Mouse (Mus musculus): ENCODE data around the gene Krt81. TPM values are rescaled to one million over a fixed set of nuclear protein-coding genes. Genes with fewer than 3 reads are reported as not detected.

Gene Krt81
- polyA plus RNA-seq, 1 experiment from 2014 or later, result 0.28 TPM

DNA sequence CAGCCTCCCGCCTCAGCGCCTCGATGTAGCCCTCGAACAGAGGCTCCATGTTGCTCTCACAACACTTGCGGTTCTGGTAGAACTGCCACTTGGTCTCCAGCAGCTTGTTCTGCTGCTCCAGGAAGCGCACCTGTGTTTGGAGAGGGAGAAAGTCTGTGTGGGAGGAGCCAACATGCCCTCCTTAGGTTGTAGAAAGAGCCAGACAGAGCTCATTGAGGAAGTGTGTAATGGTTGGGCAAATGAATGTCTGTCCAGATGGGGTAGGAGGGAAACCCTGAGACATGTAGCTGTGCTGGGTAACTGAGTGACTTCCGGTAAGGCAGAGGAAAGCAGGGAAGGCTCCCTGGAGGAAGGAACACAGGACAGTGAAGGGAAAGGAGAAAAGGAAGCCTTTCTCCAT is 26.9 kb downstream of the Krt81 start:
- Histone ChIP-seq H3K9me3 (replicated peaks; ENCODE audit: control insufficient read depth, low read length, poor library complexity, severe bottlenecking) (no peaks in the 10 kb centered on the region), H3K36me3 (ENCODE audit: control insufficient read depth, insufficient read depth, low read length) (no peaks in the 10 kb centered on the region), H3K27me3 (ENCODE audit: control insufficient read depth, insufficient read depth, low read depth, low read length) (peaks cover 8% of the 10 kb centered on the region), H3K4me1 (ENCODE audit: control insufficient read depth, insufficient read depth, low read length) (peaks cover 3% of the 10 kb centered on the region; the same call in 1 of the 2 replicates), H3K9ac (ENCODE audit: low read depth, low read length) (no peak overlapping the region), H3K4me3 (ENCODE audit: low read depth, low read length) (no peak overlapping the region), H3K4me2 (ENCODE audit: low read length) (no peak overlapping the region), H3K27ac (ENCODE audit: low read length) (no peak overlapping the region)
- WGBS, result 89% methylated on average over 7 of the region's 7 CpGs
- no peak for ATAC-seq

DNA sequence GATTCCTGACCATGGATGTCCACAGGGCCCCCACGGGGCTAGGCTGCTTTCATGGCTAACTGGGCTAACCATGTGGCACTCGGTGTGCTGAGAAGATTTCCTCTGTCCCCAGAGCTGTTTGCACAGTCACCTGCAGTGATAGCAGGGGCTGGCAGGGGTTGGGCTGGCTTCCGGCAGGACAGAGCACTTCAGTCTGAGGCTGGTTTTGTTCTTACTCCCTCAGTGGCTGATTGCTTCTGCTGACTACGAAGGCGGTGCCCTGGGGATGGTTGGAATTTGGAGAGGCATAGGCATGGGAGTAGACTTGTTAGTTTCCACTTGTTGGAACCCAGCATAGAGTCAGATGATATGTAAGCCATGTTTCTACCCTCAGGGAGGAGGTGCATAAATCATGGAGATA is 38.6 kb downstream of the Krt81 start:
- H3K9me3 ChIP-seq (replicated peaks; ENCODE audit: control insufficient read depth, low read length, poor library complexity, severe bottlenecking), result no peaks in the 10 kb centered on the region
- H3K27ac ChIP-seq (ENCODE audit: low read length), result no peak overlapping the region
- H3K9ac ChIP-seq (ENCODE audit: low read depth, low read length), result no peak overlapping the region
- H3K4me3 ChIP-seq (ENCODE audit: low read depth, low read length), result no peak overlapping the region
- no peaks in the 10 kb centered on the region for H3K27me3 ChIP-seq (ENCODE audit: control insufficient read depth, insufficient read depth, low read depth, low read length)
- H3K36me3 ChIP-seq (ENCODE audit: control insufficient read depth, insufficient read depth, low read length), result no peaks in the 10 kb centered on the region
- no peak for ATAC-seq
- H3K4me1 ChIP-seq (ENCODE audit: control insufficient read depth, insufficient read depth, low read length), result no peaks in the 10 kb centered on the region
- H3K4me2 ChIP-seq (ENCODE audit: low read length), result no peak overlapping the region
- WGBS, result 30% methylated on average over 5 of the region's 5 CpGs

GRCm38 (mm10) chr15:101420903-101421302 is 42.6 kb downstream of the Krt81 start:
- 42% methylated on average over 4 of the region's 6 CpGs for WGBS

DNA sequence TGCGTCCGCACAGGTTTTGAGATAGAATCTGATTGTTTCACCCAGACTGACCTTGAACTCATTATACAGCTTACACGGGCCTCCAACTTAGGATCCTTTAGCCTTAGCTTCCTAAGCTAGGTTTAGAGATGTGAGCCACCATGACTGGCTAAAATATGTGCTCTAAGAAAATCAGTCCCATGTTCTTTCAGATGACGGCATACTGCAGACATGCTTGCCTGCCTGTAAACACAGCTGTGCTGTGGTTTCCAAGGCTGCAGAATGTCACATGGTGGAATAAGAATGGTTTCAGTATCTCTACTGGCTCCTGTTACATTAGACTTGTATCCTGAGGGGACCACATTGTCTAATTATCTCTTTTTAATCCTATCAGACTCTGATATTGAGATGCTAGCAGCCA is 44.6 kb downstream of the Krt81 start:
- Histone ChIP-seq H3K4me3 (ENCODE audit: low read depth, low read length) (no peak overlapping the region), H3K27me3 (ENCODE audit: control insufficient read depth, insufficient read depth, low read depth, low read length) (no peaks in the 10 kb centered on the region), H3K27ac (ENCODE audit: low read length) (no peak overlapping the region), H3K9ac (ENCODE audit: low read depth, low read length) (no peak overlapping the region), H3K4me1 (ENCODE audit: control insufficient read depth, insufficient read depth, low read length) (no peaks in the 10 kb centered on the region), H3K4me2 (ENCODE audit: low read length) (no peak overlapping the region), H3K36me3 (ENCODE audit: control insufficient read depth, insufficient read depth, low read length) (no peaks in the 10 kb centered on the region), H3K9me3 (replicated peaks; ENCODE audit: control insufficient read depth, low read length, poor library complexity, severe bottlenecking) (no peaks in the 10 kb centered on the region)
- no peak for ATAC-seq
- 85% methylated on average over 4 of the region's 4 CpGs for WGBS

More at GRCm38 (mm10) chr15:101420903-101421302, 42.6 kb downstream of the Krt81 start:
- no peaks in the 10 kb centered on the region for H3K27me3 ChIP-seq (ENCODE audit: control insufficient read depth, insufficient read depth, low read depth, low read length)
- H3K9ac ChIP-seq (ENCODE audit: low read depth, low read length), result no peak overlapping the region
- H3K4me3 ChIP-seq (ENCODE audit: low read depth, low read length), result no peak overlapping the region
- no peak overlapping the region for H3K4me2 ChIP-seq (ENCODE audit: low read length)
- no peaks in the 10 kb centered on the region for H3K36me3 ChIP-seq (ENCODE audit: control insufficient read depth, insufficient read depth, low read length)
- ATAC-seq, result no peak
- no peaks in the 10 kb centered on the region for H3K4me1 ChIP-seq (ENCODE audit: control insufficient read depth, insufficient read depth, low read length)
- no peaks in the 10 kb centered on the region for H3K9me3 ChIP-seq (replicated peaks; ENCODE audit: control insufficient read depth, low read length, poor library complexity, severe bottlenecking)
- H3K27ac ChIP-seq (ENCODE audit: low read length), result no peak overlapping the region

- Histone ChIP-seq H3K9me3 (replicated peaks; ENCODE audit: control insufficient read depth, low read length, poor library complexity, severe bottlenecking) (no peaks in the 10 kb centered on the region), H3K4me3 (ENCODE audit: low read depth, low read length) (no peak overlapping the region), H3K4me1 (ENCODE audit: control insufficient read depth, insufficient read depth, low read length) (no peaks in the 10 kb centered on the region), H3K9ac (ENCODE audit: low read depth, low read length) (no peak overlapping the region), H3K27me3 (ENCODE audit: control insufficient read depth, insufficient read depth, low read depth, low read length) (peaks cover 10% of the 10 kb centered on the region), H3K27ac (ENCODE audit: low read length) (no peak overlapping the region), H3K4me2 (ENCODE audit: low read length) (no peak overlapping the region), H3K36me3 (ENCODE audit: control insufficient read depth, insufficient read depth, low read length) (no peaks in the 10 kb centered on the region)
- ATAC-seq, result no peak
- 42% methylated on average over 11 of the region's 11 CpGs for WGBS
These were observed 48.6 kb downstream of the Krt81 start for GRCm38 (mm10) chr15:101414807-101415565.

DNA sequence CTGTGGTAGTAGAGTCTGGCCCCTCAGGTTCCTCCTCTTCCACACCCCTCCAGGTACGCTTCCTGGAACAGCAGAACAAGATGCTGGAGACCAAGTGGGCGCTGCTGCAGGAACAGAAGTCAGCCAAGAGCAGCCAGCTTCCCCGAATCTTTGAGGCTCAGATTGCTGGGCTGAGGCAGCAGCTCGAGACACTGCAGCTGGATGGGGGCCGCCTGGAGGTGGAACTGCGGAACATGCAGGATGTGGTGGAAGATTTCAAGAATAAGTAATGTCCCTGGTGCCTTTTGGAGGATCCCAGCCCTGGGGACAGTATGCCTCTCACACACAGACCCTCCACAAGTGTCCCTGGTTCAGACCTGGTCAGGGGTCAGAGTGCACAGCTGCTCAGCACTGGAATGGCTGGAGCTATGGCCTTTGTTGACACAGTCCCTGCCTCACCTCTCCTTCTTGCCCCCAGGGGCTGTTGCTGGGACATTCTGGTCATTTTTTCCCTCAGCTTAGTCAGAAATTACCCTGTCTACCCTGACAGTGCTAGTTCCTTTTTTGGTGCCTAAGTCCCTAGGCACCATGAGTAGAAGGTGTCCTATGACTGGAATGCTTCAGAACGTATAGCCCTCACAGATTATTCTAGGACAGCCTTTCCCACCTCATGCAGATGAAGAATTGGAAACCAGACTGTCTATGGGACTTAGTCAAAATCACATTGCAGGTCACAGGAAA is 49.5 kb downstream of the Krt81 start:
- H3K27ac ChIP-seq (ENCODE audit: low read length), result no peak overlapping the region
- H3K9me3 ChIP-seq (replicated peaks; ENCODE audit: control insufficient read depth, low read length, poor library complexity, severe bottlenecking), result no peaks in the 10 kb centered on the region
- WGBS, result 58% methylated on average over 7 of the region's 7 CpGs

DNA sequence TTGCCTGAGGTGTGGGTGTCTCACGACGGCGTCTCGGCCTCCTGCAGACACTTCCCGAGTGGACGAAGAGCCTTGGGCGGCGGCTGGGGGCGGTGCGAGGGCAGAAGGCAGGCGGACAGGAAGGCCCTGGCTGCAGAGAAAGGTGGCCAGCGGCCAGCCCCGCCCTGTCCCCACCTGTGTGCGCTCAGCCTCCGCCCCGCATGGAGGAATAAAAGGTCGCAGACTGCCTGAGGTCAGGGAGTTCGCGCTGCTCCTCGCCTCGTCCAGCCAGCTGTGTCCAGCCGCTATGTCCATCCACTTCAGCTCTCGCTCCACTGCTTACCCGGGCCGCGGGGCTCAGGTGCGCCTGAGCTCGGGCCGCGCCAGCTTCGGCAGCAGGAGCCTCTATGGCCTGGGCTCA is 51.4 kb downstream of the Krt81 start:
- H3K27ac ChIP-seq (ENCODE audit: low read length), result no peak overlapping the region
- no peak overlapping the region for H3K9ac ChIP-seq (ENCODE audit: low read depth, low read length)
- H3K4me3 ChIP-seq (ENCODE audit: low read depth, low read length), result no peak overlapping the region
- H3K9me3 ChIP-seq (replicated peaks; ENCODE audit: control insufficient read depth, low read length, poor library complexity, severe bottlenecking), result no peaks in the 10 kb centered on the region
- no peak for ATAC-seq
- H3K27me3 ChIP-seq (ENCODE audit: control insufficient read depth, insufficient read depth, low read depth, low read length), result peaks cover 10% of the 10 kb centered on the region
- no peaks in the 10 kb centered on the region for H3K36me3 ChIP-seq (ENCODE audit: control insufficient read depth, insufficient read depth, low read length)
- 19% methylated on average over 31 of the region's 31 CpGs for WGBS
- no peaks in the 10 kb centered on the region for H3K4me1 ChIP-seq (ENCODE audit: control insufficient read depth, insufficient read depth, low read length)
- H3K4me2 ChIP-seq (ENCODE audit: low read length), result no peak overlapping the region

More for the DNA sequence above, 49.5 kb downstream of the Krt81 start:
- no peak overlapping the region for H3K4me3 ChIP-seq (ENCODE audit: low read depth, low read length)
- ATAC-seq, result no peak
- H3K27me3 ChIP-seq (ENCODE audit: control insufficient read depth, insufficient read depth, low read depth, low read length), result peaks cover 10% of the 10 kb centered on the region
- H3K4me2 ChIP-seq (ENCODE audit: low read length), result no peak overlapping the region
- H3K36me3 ChIP-seq (ENCODE audit: control insufficient read depth, insufficient read depth, low read length), result no peaks in the 10 kb centered on the region
- no peaks in the 10 kb centered on the region for H3K4me1 ChIP-seq (ENCODE audit: control insufficient read depth, insufficient read depth, low read length)
- no peak overlapping the region for H3K9ac ChIP-seq (ENCODE audit: low read depth, low read length)

DNA sequence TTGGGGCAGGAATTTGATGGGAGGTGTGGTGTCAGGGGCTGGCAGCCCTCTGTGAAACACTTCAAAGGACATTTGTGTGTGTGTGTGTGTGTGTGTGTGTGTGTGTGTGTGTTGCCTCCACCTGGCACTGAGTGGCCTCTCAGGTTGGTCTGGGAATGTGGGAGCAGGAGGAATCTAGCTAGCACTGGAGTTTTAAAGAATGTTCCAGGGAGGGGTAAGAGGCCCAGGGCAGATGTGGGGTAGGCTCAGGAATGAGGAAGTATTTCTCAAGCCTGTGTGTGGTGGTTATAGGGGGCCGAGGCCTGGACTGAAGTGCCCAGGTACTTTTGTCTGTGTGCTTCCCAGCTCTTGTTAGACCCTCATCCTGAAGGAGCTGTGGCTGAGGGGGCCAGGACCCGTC is 52.8 kb downstream of the Krt81 start, which contains the start of gene Krt7:
Gene Krt7, plus strand, starts transcription at position 269 of the 400 bp plus-strand sequence.
- H3K9ac ChIP-seq (ENCODE audit: low read depth, low read length), result no peak within 1 kb of the TSS
- H3K4me2 ChIP-seq (ENCODE audit: low read length), result no peak within 1 kb of the TSS
- no peak for ATAC-seq
- 59% methylated on average over 2 of the region's 2 CpGs for WGBS
- no peaks in the 10 kb centered on the region for H3K36me3 ChIP-seq (ENCODE audit: control insufficient read depth, insufficient read depth, low read length)
- H3K27me3 ChIP-seq (ENCODE audit: control insufficient read depth, insufficient read depth, low read depth, low read length), result peaks cover 10% of the 10 kb centered on the region
- no peaks in the 10 kb centered on the region for H3K9me3 ChIP-seq (replicated peaks; ENCODE audit: control insufficient read depth, low read length, poor library complexity, severe bottlenecking)
- H3K4me1 ChIP-seq (ENCODE audit: control insufficient read depth, insufficient read depth, low read length), result no peaks in the 10 kb centered on the region
- no peak within 1 kb of the TSS for H3K27ac ChIP-seq (ENCODE audit: low read length)
- no peak within 1 kb of the TSS for H3K4me3 ChIP-seq (ENCODE audit: low read depth, low read length)
